Mouse (Mus musculus): ENCODE data around the gene Vti1a.

- TF ChIP-seq CTCF (IDR thresholded peaks at IDR 0.05; ENCODE audit: borderline replicate concordance, insufficient read depth, low read length) (no peak), POLR2A (IDR thresholded peaks at IDR 0.05; ENCODE audit: low read depth, low read length) (no peak)
Observed at GRCm38 (mm10) chr19:55290621-55291270, 25.3 kb upstream of the Vti1a start.
